Mouse (Mus musculus): ENCODE results near the gene Sugt1.

The Sugt1 gene

GRCm38 (mm10) chr14:79587139-79587851, at the start of gene Sugt1:
Sugt1 (plus strand) TSS chr14:79587691.
- DNase-seq: peak; percentile 96

GRCm38 (mm10) chr14:79537921-79538320, 49.6 kb upstream of the Sugt1 start:
- no peak for DNase-seq

- DNase-seq: no peak
These were observed 45.9 kb upstream of the Sugt1 start for GRCm38 (mm10) chr14:79541606-79542005.

- DNase-seq: peak; percentile 63
These were observed 38.1 kb upstream of the Sugt1 start for GRCm38 (mm10) chr14:79549343-79549742.

GRCm38 (mm10) chr14:79551929-79552328, 35.6 kb upstream of the Sugt1 start:
- no peak for DNase-seq

GRCm38 (mm10) chr14:79552854-79553253, 34.6 kb upstream of the Sugt1 start:
- DNase-seq: no peak

- DNase-seq: no peak
These were observed 29.7 kb upstream of the Sugt1 start for GRCm38 (mm10) chr14:79557796-79558195.

GRCm38 (mm10) chr14:79562745-79563144, 24.7 kb upstream of the Sugt1 start:
- peak; percentile 76 for DNase-seq

- DNase-seq: no peak
These were observed 22.7 kb upstream of the Sugt1 start for GRCm38 (mm10) chr14:79564784-79565183.

- no peak for DNase-seq
These were observed 13.9 kb upstream of the Sugt1 start for GRCm38 (mm10) chr14:79573482-79574191.

- DNase-seq: no peak
These were observed 13.1 kb upstream of the Sugt1 start for GRCm38 (mm10) chr14:79574361-79574760.

GRCm38 (mm10) chr14:79583526-79584245, 3.8 kb upstream of the Sugt1 start:
- DNase-seq: no peak

- no peak for DNase-seq
These were observed 872 bp upstream of the Sugt1 start for GRCm38 (mm10) chr14:79586499-79587138.

- no peak for DNase-seq
These were observed 350 bp downstream of the Sugt1 start for GRCm38 (mm10) chr14:79587852-79588229.

GRCm38 (mm10) chr14:79588534-79588951, 1.1 kb downstream of the Sugt1 start:
- no peak for DNase-seq

GRCm38 (mm10) chr14:79589401-79589800, 1.9 kb downstream of the Sugt1 start:
- no peak for DNase-seq

- no peak for DNase-seq
These were observed 3.4 kb downstream of the Sugt1 start for GRCm38 (mm10) chr14:79590916-79591315.

- no peak for DNase-seq
These were observed 4.1 kb downstream of the Sugt1 start for GRCm38 (mm10) chr14:79591611-79592010.

- no peak for DNase-seq
These were observed 6.6 kb downstream of the Sugt1 start for GRCm38 (mm10) chr14:79594069-79594468.

GRCm38 (mm10) chr14:79596602-79597001, 9.1 kb downstream of the Sugt1 start:
- DNase-seq: no peak

- no peak for DNase-seq
These were observed 18.4 kb downstream of the Sugt1 start for GRCm38 (mm10) chr14:79605881-79606280.

GRCm38 (mm10) chr14:79606392-79606791, 18.9 kb downstream of the Sugt1 start:
- DNase-seq: no peak

GRCm38 (mm10) chr14:79606867-79607266, 19.4 kb downstream of the Sugt1 start:
- no peak for DNase-seq

Measured in lung, postnatal 14 days (tissue).